Mouse (Mus musculus): ENCODE measurements around the gene Stard3. TPM values are rescaled to one million over a fixed set of nuclear protein-coding genes. Genes with fewer than 3 reads are reported as not detected.

The Stard3 gene
- total and polyA plus RNA-seq, 2 experiments from 2014 or later, result 23.8 to 56.1 TPM

- Histone ChIP-seq H3K27me3 (ENCODE audit: insufficient read depth, low read length) (peaks cover 81% of the 10 kb centered on the region), H3K4me3 (ENCODE audit: low read depth, low read length) (no peak overlapping the region), H3K27ac (ENCODE audit: low read depth, low read length) (no peak overlapping the region), H3K4me1 (ENCODE audit: insufficient read depth, low read length) (no peaks in the 10 kb centered on the region; the same call in 1 of the 2 replicates), H3K36me3 (ENCODE audit: insufficient read depth, low read length) (no peaks in the 10 kb centered on the region), H3K4me2 (ENCODE audit: low read depth, low read length, poor library complexity, severe bottlenecking) (no peak overlapping the region), H3K9me3 (ENCODE audit: low read length) (no peaks in the 10 kb centered on the region), H3K9ac (replicated peaks; ENCODE audit: low read length, poor library complexity, severe bottlenecking) (no peak overlapping the region)
- ATAC-seq (ENCODE audit: low FRiP score) (no peak), DNase-seq (ENCODE audit: low spot score) (no peak)
- 7% methylated on average over 10 of the region's 10 CpGs for WGBS
- TF ChIP-seq CTCF (IDR thresholded peaks at IDR 0.05), result no peak
Measured at GRCm38 (mm10) chr11:98323136-98323866, 34.9 kb upstream of the Stard3 start.

DNA sequence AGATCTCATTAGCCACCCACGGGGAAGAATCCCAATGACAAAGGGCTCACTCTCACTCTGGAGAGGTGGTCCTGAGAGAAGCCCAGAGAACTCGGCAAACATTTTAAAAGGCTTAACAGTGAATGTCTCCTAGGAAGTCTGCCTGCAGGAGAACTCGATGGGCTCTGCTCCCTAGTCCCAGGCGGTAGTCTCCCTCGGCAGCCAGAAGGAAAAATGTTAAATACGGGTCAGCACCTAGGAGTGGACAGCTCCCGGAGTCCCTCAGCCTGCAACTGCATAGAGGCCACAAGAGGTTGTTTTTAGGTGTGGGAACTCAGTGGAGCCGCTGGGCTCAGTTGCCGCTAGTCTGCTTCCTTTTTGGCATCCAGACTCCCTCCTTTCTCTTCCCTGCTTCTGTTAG is 34.2 kb upstream of the Stard3 start:
- no peak overlapping the region for H3K4me2 ChIP-seq (ENCODE audit: low read depth, low read length, poor library complexity, severe bottlenecking)

DNA sequence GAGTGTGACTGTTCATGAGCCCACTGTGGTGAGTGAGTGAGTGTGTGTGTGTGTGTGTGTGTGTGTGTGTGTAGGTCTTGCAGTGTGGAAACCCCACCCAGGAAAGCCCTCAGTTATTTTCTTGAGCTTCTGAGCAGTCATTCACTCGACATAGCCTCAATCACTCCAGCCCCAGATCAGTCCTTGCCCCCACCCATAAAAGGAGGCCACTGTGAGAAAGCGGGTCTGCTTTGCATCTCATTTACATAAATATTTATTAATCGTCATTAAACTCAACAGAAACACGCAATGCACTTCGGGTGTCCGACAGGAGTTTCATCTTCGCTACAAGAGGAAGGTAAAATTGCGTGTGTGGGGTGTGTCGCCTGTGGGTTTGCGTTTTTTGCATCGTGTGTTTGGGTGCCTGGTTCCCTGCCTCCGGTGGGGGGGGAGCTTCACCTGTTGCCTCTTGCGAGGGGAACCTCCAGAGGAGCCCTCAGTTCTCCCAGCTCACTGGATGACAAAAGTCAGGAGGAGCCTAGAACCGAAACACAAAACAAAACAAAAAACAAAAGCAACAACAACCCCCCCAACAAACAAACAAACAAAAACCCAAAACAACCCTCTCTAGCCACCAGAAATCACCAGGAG is 32.9 kb upstream of the Stard3 start:
- ATAC-seq (ENCODE audit: low FRiP score) (no peak), DNase-seq (ENCODE audit: low spot score) (no peak)
- peaks cover 88% of the 10 kb centered on the region for H3K27me3 ChIP-seq (ENCODE audit: insufficient read depth, low read length)
- WGBS, result 5% methylated on average over 14 of the region's 14 CpGs
- no peak for TF ChIP-seq CTCF (IDR thresholded peaks at IDR 0.05)
- no peaks in the 10 kb centered on the region for H3K9me3 ChIP-seq (ENCODE audit: low read length)
- no peak overlapping the region for H3K27ac ChIP-seq (ENCODE audit: low read depth, low read length)
- no peaks in the 10 kb centered on the region; the same call in 1 of the 2 replicates for H3K4me1 ChIP-seq (ENCODE audit: insufficient read depth, low read length)
- no peak overlapping the region for H3K4me2 ChIP-seq (ENCODE audit: low read depth, low read length, poor library complexity, severe bottlenecking)
- H3K9ac ChIP-seq (replicated peaks; ENCODE audit: low read length, poor library complexity, severe bottlenecking), result no peak overlapping the region
- no peak overlapping the region for H3K4me3 ChIP-seq (ENCODE audit: low read depth, low read length)
- H3K36me3 ChIP-seq (ENCODE audit: insufficient read depth, low read length), result no peaks in the 10 kb centered on the region

More for the DNA sequence above, 34.2 kb upstream of the Stard3 start:
- DNase-seq (ENCODE audit: low spot score) (no peak), ATAC-seq (ENCODE audit: low FRiP score) (no peak)
- TF ChIP-seq CTCF (IDR thresholded peaks at IDR 0.05), result no peak
- no peaks in the 10 kb centered on the region for H3K9me3 ChIP-seq (ENCODE audit: low read length)
- no peak overlapping the region for H3K9ac ChIP-seq (replicated peaks; ENCODE audit: low read length, poor library complexity, severe bottlenecking)
- 5% methylated on average over 9 of the region's 9 CpGs for WGBS
- H3K4me3 ChIP-seq (ENCODE audit: low read depth, low read length), result no peak overlapping the region
- H3K27me3 ChIP-seq (ENCODE audit: insufficient read depth, low read length), result peaks cover 80% of the 10 kb centered on the region
- no peak overlapping the region for H3K27ac ChIP-seq (ENCODE audit: low read depth, low read length)
- H3K4me1 ChIP-seq (ENCODE audit: insufficient read depth, low read length), result no peaks in the 10 kb centered on the region; the same call in 1 of the 2 replicates
- no peaks in the 10 kb centered on the region for H3K36me3 ChIP-seq (ENCODE audit: insufficient read depth, low read length)

DNA sequence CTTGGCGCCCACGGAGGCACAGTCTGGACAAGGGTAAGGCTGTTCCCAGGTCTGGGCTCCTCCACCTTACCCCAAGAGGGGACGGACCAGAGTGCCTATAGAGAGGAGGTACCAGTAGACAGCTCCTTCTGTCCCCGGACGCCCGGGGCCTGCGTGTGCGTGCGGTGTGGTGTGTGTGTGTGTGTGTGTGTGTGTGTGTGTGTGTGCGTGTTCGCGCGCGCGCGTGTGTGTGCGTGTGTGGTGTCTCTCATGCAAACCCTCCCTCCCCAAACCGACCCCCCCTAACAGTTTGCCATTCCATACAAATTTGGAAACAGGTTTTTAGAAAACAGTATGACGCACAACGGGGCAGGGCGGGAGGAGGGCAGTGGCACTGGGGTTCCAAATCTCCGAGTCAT is 32.3 kb upstream of the Stard3 start:
- H3K4me3 ChIP-seq (ENCODE audit: low read depth, low read length), result no peak overlapping the region
- WGBS, result 2% methylated on average over 17 of the region's 22 CpGs

GRCm38 (mm10) chr11:98326741-98327135 is 31.4 kb upstream of the Stard3 start:
- no peak for DNase-seq (ENCODE audit: low spot score)
- TF ChIP-seq CTCF (IDR thresholded peaks at IDR 0.05), result no peak
- no peak for ATAC-seq (ENCODE audit: low FRiP score)
- WGBS, result under 1% methylated on average over 18 of the region's 19 CpGs
- Histone ChIP-seq H3K27ac (ENCODE audit: low read depth, low read length) (no peak overlapping the region), H3K36me3 (ENCODE audit: insufficient read depth, low read length) (no peaks in the 10 kb centered on the region), H3K9ac (replicated peaks; ENCODE audit: low read length, poor library complexity, severe bottlenecking) (no peak overlapping the region), H3K4me1 (ENCODE audit: insufficient read depth, low read length) (no peaks in the 10 kb centered on the region; the same call in 1 of the 2 replicates), H3K4me3 (ENCODE audit: low read depth, low read length) (peak overlapping the region; percentile 12; the same call in 1 of the 2 replicates), H3K9me3 (ENCODE audit: low read length) (no peaks in the 10 kb centered on the region), H3K4me2 (ENCODE audit: low read depth, low read length, poor library complexity, severe bottlenecking) (0 out of 2 replicates have a peak overlapping the region, but pooled peaks have one; percentile 0), H3K27me3 (ENCODE audit: insufficient read depth, low read length) (peaks cover 90% of the 10 kb centered on the region)

More for the DNA sequence above, 32.3 kb upstream of the Stard3 start:
- H3K4me2 ChIP-seq (ENCODE audit: low read depth, low read length, poor library complexity, severe bottlenecking), result no peak overlapping the region
- TF ChIP-seq CTCF (IDR thresholded peaks at IDR 0.05), result no peak
- no peaks in the 10 kb centered on the region for H3K9me3 ChIP-seq (ENCODE audit: low read length)
- H3K4me1 ChIP-seq (ENCODE audit: insufficient read depth, low read length), result no peaks in the 10 kb centered on the region; the same call in 1 of the 2 replicates
- no peak overlapping the region for H3K27ac ChIP-seq (ENCODE audit: low read depth, low read length)
- DNase-seq (ENCODE audit: low spot score) (no peak), ATAC-seq (ENCODE audit: low FRiP score) (no peak)
- peaks cover 93% of the 10 kb centered on the region for H3K27me3 ChIP-seq (ENCODE audit: insufficient read depth, low read length)
- no peaks in the 10 kb centered on the region for H3K36me3 ChIP-seq (ENCODE audit: insufficient read depth, low read length)
- no peak overlapping the region for H3K9ac ChIP-seq (replicated peaks; ENCODE audit: low read length, poor library complexity, severe bottlenecking)

Data from midbrain, postnatal 0 days (tissue).